Mouse (Mus musculus): ENCODE results near the gene Tspan5. TPM values are rescaled to one million over a fixed set of nuclear protein-coding genes. Genes with fewer than 3 reads are reported as not detected.

Tspan5 gene
- polyA plus RNA-seq, 1 experiment from 2014 or later, result 60.2 TPM

GRCm38 (mm10) chr3:138937241-138937640 lies 195.2 kb downstream of the Tspan5 start:
- Histone ChIP-seq H3K27me3 (no peaks in the 10 kb centered on the region), H3K9me3 (replicated peaks) (peaks cover 4% of the 10 kb centered on the region; the same call in 1 of the 2 replicates), H3K4me3 (no peak overlapping the region), H3K27ac (no peak overlapping the region), H3K4me2 (no peak overlapping the region), H3K36me3 (ENCODE audit: poor library complexity, severe bottlenecking) (peaks cover 43% of the 10 kb centered on the region), H3K9ac (no peak overlapping the region), H3K4me1 (no peaks in the 10 kb centered on the region)
- ATAC-seq, result no peak
- WGBS, result 96% methylated on average over 10 of the region's 10 CpGs

GRCm38 (mm10) chr3:138941604-138942003 lies 199.6 kb downstream of the Tspan5 start:
- Histone ChIP-seq H3K36me3 (ENCODE audit: poor library complexity, severe bottlenecking) (peaks cover 51% of the 10 kb centered on the region), H3K9ac (no peak overlapping the region), H3K9me3 (replicated peaks) (no peaks in the 10 kb centered on the region; the same call in 1 of the 2 replicates), H3K4me3 (no peak overlapping the region), H3K27me3 (no peaks in the 10 kb centered on the region), H3K27ac (no peak overlapping the region), H3K4me1 (no peaks in the 10 kb centered on the region), H3K4me2 (no peak overlapping the region)
- WGBS, result 39% methylated on average over 9 of the region's 9 CpGs
- no peak for ATAC-seq

- WGBS, result 77% methylated on average over 3 of the region's 3 CpGs
- no peak; the same call in 1 of the 2 replicates for ATAC-seq
- Histone ChIP-seq H3K9me3 (replicated peaks) (no peaks in the 10 kb centered on the region; the same call in 1 of the 2 replicates), H3K9ac (no peak overlapping the region), H3K4me1 (no peaks in the 10 kb centered on the region), H3K4me2 (no peak overlapping the region), H3K27ac (no peak overlapping the region), H3K4me3 (no peak overlapping the region), H3K36me3 (ENCODE audit: poor library complexity, severe bottlenecking) (peaks cover 26% of the 10 kb centered on the region), H3K27me3 (no peaks in the 10 kb centered on the region)
Measured at GRCm38 (mm10) chr3:138945516-138945915, 203.5 kb downstream of the Tspan5 start.

GRCm38 (mm10) chr3:138949081-138949480 lies 207.1 kb downstream of the Tspan5 start:
- no peak for ATAC-seq
- Histone ChIP-seq H3K9me3 (replicated peaks) (no peaks in the 10 kb centered on the region; the same call in 1 of the 2 replicates), H3K9ac (no peak overlapping the region), H3K4me2 (no peak overlapping the region), H3K27ac (no peak overlapping the region), H3K4me3 (no peak overlapping the region), H3K4me1 (no peaks in the 10 kb centered on the region), H3K36me3 (ENCODE audit: poor library complexity, severe bottlenecking) (peaks cover 31% of the 10 kb centered on the region), H3K27me3 (no peaks in the 10 kb centered on the region)
- WGBS, result 96% methylated on average over 9 of the region's 9 CpGs

GRCm38 (mm10) chr3:138955220-138955619 lies 213.2 kb downstream of the Tspan5 start:
- Histone ChIP-seq H3K4me1 (no peaks in the 10 kb centered on the region), H3K27me3 (no peaks in the 10 kb centered on the region), H3K36me3 (ENCODE audit: poor library complexity, severe bottlenecking) (peaks cover 37% of the 10 kb centered on the region), H3K9ac (no peak overlapping the region), H3K27ac (no peak overlapping the region), H3K4me3 (no peak overlapping the region), H3K4me2 (no peak overlapping the region), H3K9me3 (replicated peaks) (no peaks in the 10 kb centered on the region)
- no peak for ATAC-seq
- WGBS, result 93% methylated on average over 7 of the region's 7 CpGs

Other genes starting within 250 kb of the Tspan5 start
- 378 and 412 TPM in 2 replicates for gene Eif4e, start 216.0 kb upstream of the Tspan5 start, polyA plus RNA-seq (2015; fragmentation: Nextera tagmentation; extraction: Ambion mirVana)